Mouse (Mus musculus) midbrain, embryonic 10.5 days (tissue): Measurements from ENCODE around the gene St6galnac3. TPM values are rescaled to one million over a fixed set of nuclear protein-coding genes. Genes with fewer than 3 reads are reported as not detected.

Experiments
- DNase-seq: peaks from one replicate; pipeline ENCODE4 v3.0.0-alpha.2; 2017; ENCODE audit warnings: low spot score
- H3K27ac ChIP-seq: fragments of 300-500 bp; sonication (generic); replicated peaks from 2 replicates; pipeline ENCODE4 v1.5.1; 2016; ENCODE audit warnings: mild to moderate bottlenecking
- H3K27me3 ChIP-seq: fragments of 300-500 bp; sonication (generic); 2 replicates; pipeline ENCODE4 v1.6.1; 2016; ENCODE audit warnings: low read depth, mild to moderate bottlenecking; ENCODE audit not compliant: poor library complexity, severe bottlenecking
- H3K36me3 ChIP-seq: fragments of 300-500 bp; sonication (generic); 2 replicates; pipeline ENCODE4 v1.6.1; 2016; ENCODE audit warnings: mild to moderate bottlenecking, moderate library complexity
- H3K4me1 ChIP-seq: fragments of 300-500 bp; sonication (generic); 2 replicates; pipeline ENCODE4 v1.6.1; 2016
- H3K4me3 ChIP-seq: fragments of 300-500 bp; sonication (generic); 2 replicates; pipeline ENCODE4 v1.5.1; 2016; ENCODE audit warnings: mild to moderate bottlenecking, moderate library complexity
- H3K9me3 ChIP-seq: fragments of 300-500 bp; sonication (generic); replicated peaks from 2 replicates; pipeline ENCODE4 v1.6.1; 2016; ENCODE audit warnings: mild to moderate bottlenecking
- WGBS: fragments of 180-500 bp; shearing (Covaris S2); methylation state at CpG from one replicate; pipeline ENCODE4 v1.1.7; 2016; 5-methylcytosine and 5-hydroxymethylcytosine counted together
- polyA plus RNA-seq: library from polyadenylated mRNA; unstranded; fragments of >200 nt; fragmentation: Nextera tagmentation; extraction: Ambion mirVana; gene quantifications from 2 replicates; pipeline ENCODE4 v1.2.1, GENCODE M21; 2016

The St6galnac3 gene
- polyA plus RNA-seq, 1 experiment from 2014 or later, result 33.6 TPM

DNA sequence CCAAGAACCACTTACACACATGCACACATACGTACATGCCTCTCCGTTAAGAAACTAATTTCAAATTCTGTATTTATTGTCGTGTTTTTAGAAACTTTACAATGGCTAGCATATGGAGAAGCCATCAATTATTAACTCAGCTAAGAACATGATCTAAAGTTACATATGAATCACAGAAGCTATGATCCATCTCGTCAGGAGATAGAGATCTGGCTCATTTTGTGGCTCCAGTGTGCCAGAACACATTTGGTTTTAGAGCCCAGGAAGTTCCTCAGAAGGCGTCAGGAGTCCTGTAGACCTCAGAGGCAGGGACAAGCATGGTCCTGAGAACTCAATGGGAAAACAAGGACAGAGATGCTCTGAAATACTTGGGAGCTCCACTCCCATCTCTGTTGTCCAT is 98.7 kb downstream of the St6galnac3 start:
- 91% methylated on average over 5 of the region's 5 CpGs for WGBS
- H3K4me3 ChIP-seq, result no peak overlapping the region
- DNase-seq, result no peak
- H3K4me1 ChIP-seq, result peaks cover 4% of the 10 kb centered on the region; the same call in 1 of the 2 replicates
- no peaks in the 10 kb centered on the region for H3K36me3 ChIP-seq
- H3K27ac ChIP-seq, result no peak overlapping the region
- H3K27me3 ChIP-seq, result no peaks in the 10 kb centered on the region
- no peaks in the 10 kb centered on the region for H3K9me3 ChIP-seq

DNA sequence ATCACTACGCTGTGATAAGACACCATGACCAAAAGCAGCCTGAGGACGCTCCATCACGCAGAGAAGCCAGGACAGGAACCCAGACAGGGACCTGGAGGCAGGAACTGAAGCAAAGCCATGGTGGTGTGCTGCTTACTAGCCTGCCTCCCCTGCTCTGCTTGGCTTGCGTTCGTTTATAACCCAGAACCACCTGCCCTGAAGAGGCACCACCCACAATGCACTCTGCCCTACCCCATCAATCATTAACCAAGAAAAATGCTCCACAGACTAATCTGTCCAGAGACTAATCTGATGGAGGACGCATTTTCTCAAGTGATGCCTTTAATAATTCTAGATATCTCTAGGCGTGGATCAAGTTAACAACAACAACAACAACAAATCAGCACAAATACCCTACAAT is 106.0 kb downstream of the St6galnac3 start:
- WGBS, result 94% methylated on average over 7 of the region's 7 CpGs
- Histone ChIP-seq H3K4me1 (peaks cover 16% of the 10 kb centered on the region), H3K9me3 (no peaks in the 10 kb centered on the region), H3K36me3 (0 out of 2 replicates have a peak, but pooled peaks cover 6% of the 10 kb centered on the region), H3K4me3 (no peak overlapping the region), H3K27ac (no peak overlapping the region), H3K27me3 (no peaks in the 10 kb centered on the region)
- DNase-seq, result no peak

DNA sequence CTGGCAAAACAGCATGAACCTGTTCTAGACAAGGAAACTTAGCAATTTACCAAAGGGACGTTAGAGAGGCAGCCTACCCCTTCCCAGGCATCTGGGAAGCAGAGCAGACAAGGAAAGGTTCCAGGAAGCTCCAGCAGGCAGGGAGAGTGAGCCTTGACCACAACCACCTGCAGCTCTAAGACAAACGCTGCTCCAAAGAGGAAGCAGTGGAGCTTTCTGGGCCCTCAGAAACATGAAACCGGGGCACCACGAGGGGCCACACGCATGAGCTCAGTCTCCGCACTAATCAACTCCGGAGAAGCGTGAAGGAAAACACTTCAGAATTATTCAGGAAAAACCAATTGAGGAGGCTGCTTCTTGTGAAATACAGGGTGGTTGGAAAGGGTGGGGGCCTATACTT is 108.1 kb downstream of the St6galnac3 start:
- Histone ChIP-seq H3K27ac (peak overlapping the region; percentile 23; the same call in 1 of the 2 replicates), H3K27me3 (no peaks in the 10 kb centered on the region), H3K9me3 (no peaks in the 10 kb centered on the region), H3K4me1 (peaks cover 16% of the 10 kb centered on the region), H3K4me3 (no peak overlapping the region), H3K36me3 (0 out of 2 replicates have a peak, but pooled peaks cover 6% of the 10 kb centered on the region)
- 53% methylated on average over 8 of the region's 8 CpGs for WGBS
- no peak for DNase-seq

DNA sequence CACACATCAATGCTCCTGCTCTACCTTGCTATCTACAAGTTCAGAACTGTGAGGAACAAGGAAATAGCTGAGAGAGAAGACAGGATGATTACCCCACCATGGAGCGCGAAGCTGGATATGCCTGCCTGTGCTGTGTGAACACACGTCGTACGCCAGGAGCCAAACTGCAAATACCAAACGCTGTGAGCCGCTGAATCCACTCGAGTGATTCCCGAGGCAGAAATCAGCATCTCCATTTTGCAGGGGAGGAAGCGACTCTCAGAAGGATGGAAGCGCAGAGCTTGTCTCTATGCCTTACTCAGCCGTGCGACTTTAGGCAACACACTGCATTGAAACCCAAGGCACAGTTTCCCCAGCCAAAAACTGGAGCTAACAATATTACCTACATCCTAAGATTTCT is 114.7 kb downstream of the St6galnac3 start:
- H3K9me3 ChIP-seq, result no peaks in the 10 kb centered on the region
- WGBS, result 93% methylated on average over 13 of the region's 13 CpGs
- peaks cover 9% of the 10 kb centered on the region for H3K4me1 ChIP-seq
- H3K36me3 ChIP-seq, result no peaks in the 10 kb centered on the region
- H3K27me3 ChIP-seq, result no peaks in the 10 kb centered on the region
- H3K27ac ChIP-seq, result no peak overlapping the region
- H3K4me3 ChIP-seq, result no peak overlapping the region
- no peak for DNase-seq

DNA sequence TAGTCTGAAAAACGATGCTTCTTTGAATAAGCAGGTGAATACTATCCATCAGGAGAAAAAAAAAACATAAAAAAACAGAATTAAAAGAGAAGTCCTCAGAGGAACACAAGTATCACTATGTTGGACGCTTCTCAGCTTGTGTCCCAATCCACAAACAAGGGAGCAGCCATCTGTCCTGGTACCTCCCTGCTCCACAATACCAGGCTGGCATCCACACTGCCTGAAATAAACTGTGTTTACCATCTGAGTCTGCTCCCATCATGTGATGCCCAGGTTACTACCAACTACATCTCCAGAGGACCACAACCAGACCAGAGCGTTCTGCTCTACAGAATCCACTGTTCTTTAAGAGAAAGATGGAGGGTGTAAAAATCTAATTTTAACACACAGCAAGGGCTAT is 118.6 kb downstream of the St6galnac3 start:
- H3K4me1 ChIP-seq, result peaks cover 14% of the 10 kb centered on the region
- WGBS, result 92% methylated on average over 3 of the region's 3 CpGs
- DNase-seq, result no peak
- H3K36me3 ChIP-seq, result no peaks in the 10 kb centered on the region
- no peak overlapping the region for H3K4me3 ChIP-seq
- H3K27ac ChIP-seq, result no peak overlapping the region
- H3K27me3 ChIP-seq, result no peaks in the 10 kb centered on the region
- H3K9me3 ChIP-seq, result no peaks in the 10 kb centered on the region

DNA sequence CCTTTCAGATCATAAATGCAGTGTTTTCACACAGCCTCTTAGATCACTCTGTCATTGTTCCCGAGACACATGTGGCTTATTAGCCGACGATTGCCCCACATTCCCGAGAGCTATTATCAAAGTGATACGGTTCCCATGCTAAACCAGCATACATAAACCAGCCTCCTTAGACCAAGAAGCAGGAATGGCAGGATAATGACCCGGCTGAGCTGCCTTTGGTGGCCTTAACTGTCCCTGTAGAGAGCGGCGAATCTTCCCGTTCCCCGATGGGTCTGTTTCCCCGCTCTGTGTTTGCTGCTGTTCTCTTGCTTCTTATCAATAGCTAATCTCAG is 119.2 kb downstream of the St6galnac3 start:
- Histone ChIP-seq H3K4me1 (peaks cover 14% of the 10 kb centered on the region), H3K27ac (peak overlapping the region; percentile 63), H3K36me3 (no peaks in the 10 kb centered on the region), H3K27me3 (no peaks in the 10 kb centered on the region), H3K9me3 (no peaks in the 10 kb centered on the region), H3K4me3 (no peak overlapping the region)
- 87% methylated on average over 11 of the region's 11 CpGs for WGBS
- DNase-seq, result no peak

DNA sequence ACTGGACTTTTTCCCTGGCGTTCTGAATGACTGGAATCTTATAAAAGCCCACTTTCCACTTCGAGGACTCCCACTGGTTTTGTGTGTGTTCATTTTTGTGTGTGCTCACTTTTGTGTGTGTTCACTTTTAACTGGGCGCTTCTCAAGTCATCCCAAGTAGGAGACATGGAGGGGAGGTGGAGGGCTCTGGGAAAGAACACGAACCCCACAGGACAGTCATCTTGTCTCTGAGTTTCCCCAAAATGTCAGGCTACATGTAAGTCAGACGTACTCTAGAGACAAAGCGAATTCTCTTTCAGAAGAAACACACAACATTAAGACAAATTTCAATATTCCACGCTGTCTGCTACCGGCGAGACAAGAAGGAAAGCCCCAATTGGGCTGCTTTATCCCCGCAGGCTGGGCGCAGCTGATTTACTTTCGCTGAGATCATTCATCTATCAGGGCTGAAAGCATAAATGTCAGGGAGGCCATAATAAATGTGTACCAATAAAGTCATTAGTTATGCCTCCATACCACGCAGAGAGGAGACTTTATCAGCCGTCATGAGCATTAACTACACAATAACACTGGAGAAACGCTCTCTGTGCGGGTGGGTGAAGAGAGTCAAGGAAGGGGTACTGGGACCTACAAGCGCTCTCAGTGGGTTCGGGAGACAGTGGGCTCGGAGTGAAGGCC is 119.7 kb downstream of the St6galnac3 start:
- 91% methylated on average over 19 of the region's 19 CpGs for WGBS
- DNase-seq, result no peak
- peaks cover 14% of the 10 kb centered on the region for H3K4me1 ChIP-seq
- H3K36me3 ChIP-seq, result no peaks in the 10 kb centered on the region
- H3K9me3 ChIP-seq, result no peaks in the 10 kb centered on the region
- no peak overlapping the region for H3K4me3 ChIP-seq
- no peaks in the 10 kb centered on the region for H3K27me3 ChIP-seq
- peak overlapping the region; percentile 63 for H3K27ac ChIP-seq

DNA sequence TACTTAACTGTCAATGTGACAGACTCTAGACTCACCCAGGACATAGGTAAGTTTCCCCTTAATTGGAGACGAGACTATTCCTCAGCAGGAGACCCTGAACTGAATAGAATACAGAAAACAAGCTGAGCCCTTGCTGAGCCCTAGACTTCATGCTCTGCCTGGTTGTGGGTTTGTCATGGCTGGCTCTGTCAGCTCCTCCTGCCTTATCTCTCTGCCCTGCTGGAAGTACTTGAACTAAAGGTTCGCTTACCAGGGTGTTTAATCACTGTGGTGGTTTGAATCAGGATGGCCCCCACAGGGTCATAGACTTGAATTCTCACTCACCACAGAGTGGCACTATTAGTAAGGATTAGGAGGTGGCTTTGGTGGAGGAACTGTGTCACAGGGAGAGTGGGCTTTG is 125.8 kb downstream of the St6galnac3 start:
- whole genome bisulfite sequencing, result 74% methylated on average over 2 of the region's 2 CpGs
- Histone ChIP-seq H3K4me3 (no peak overlapping the region), H3K4me1 (peaks cover 10% of the 10 kb centered on the region), H3K36me3 (no peaks in the 10 kb centered on the region), H3K9me3 (no peaks in the 10 kb centered on the region), H3K27ac (no peak overlapping the region), H3K27me3 (no peaks in the 10 kb centered on the region)
- no peak for DNase-seq

DNA sequence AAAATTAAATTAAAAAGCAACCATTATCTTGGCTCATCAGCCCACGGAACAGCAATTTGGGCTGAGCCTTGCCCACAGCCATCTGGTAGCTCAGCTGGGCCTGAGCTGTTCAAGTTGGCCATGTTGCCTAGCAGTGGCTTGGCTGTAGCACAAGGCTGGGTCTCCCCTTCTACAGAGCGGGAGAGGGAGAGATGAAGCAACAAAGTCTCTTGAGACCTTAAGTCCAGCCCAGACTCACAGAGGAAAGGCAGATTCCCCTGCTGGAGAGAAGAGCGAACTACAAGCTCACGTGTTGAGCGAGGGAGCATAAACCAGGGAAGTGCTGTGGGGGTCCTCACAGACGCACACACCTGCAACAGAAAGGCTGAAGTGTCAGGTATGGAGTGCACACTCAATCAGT is 126.3 kb downstream of the St6galnac3 start:
- WGBS, result 88% methylated on average over 6 of the region's 6 CpGs
- DNase-seq, result no peak

DNA sequence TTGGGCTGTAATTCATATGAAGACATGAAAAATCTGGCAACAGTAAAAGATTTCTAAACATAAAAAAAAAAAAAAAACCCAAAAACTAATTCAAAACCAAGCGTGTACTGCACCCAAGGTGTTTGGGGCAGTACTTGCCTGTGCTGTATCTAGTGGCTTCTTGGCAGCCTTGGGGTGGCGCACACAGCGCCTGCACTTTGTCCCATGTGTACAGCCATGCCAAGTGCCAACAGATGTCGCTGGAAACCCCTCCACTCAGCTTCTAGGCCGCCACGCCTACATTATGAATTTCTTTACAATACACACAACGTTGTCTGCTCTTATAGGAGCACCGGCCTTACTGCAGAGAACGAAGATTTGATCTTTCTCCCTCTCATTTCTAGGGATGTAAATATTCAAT is 130.4 kb downstream of the St6galnac3 start:
- WGBS, result 92% methylated on average over 9 of the region's 9 CpGs
- H3K4me3 ChIP-seq, result no peak overlapping the region
- peaks cover 16% of the 10 kb centered on the region for H3K4me1 ChIP-seq
- no peaks in the 10 kb centered on the region for H3K9me3 ChIP-seq
- no peak overlapping the region for H3K27ac ChIP-seq
- no peaks in the 10 kb centered on the region for H3K36me3 ChIP-seq
- no peak for DNase-seq
- H3K27me3 ChIP-seq, result no peaks in the 10 kb centered on the region

More for the DNA sequence above, 126.3 kb downstream of the St6galnac3 start:
- Histone ChIP-seq H3K27ac (no peak overlapping the region), H3K4me1 (peaks cover 12% of the 10 kb centered on the region), H3K27me3 (no peaks in the 10 kb centered on the region), H3K9me3 (no peaks in the 10 kb centered on the region), H3K4me3 (no peak overlapping the region), H3K36me3 (no peaks in the 10 kb centered on the region)

DNA sequence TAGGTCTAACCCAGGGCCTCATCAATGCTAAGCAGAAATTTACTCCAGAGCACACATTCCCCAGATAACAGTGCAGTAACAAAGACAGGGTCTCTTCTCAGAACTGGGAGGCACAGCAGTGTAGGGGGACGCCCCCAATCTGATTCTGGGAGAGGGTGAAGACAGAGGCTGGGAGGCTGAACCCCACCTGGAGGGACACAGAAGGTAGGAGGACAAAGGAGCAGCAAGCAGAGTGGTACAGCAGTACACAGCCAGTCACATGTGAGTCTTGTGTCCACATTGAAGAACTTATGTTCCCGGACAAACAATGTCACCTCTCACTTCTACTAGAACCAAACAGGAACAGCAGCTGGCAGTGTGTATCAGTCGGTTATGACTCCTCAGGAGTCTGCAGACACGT is 131.0 kb downstream of the St6galnac3 start:
- no peak overlapping the region for H3K27ac ChIP-seq
- no peaks in the 10 kb centered on the region for H3K27me3 ChIP-seq

DNA sequence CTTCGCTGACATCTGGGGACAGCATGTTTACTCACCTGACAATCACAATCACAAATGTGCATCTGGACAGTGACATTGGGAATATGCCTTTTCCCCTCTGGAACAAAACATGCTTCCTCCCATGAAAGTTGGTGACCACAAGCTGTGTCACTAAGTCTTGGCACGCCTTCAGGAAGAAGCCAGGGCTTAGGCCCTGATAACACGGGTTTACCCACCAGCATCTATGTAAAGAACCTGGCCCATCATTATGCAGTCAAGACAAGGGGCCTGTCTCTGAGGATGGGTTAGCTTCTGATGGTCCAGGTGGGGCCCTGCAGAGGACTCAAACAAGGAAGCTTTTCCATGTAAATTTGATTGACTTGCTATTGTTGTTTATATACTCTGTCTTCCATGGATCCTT is 131.9 kb downstream of the St6galnac3 start:
- no peak for DNase-seq
- Histone ChIP-seq H3K4me3 (no peak overlapping the region), H3K4me1 (peaks cover 19% of the 10 kb centered on the region), H3K36me3 (no peaks in the 10 kb centered on the region), H3K9me3 (no peaks in the 10 kb centered on the region), H3K27ac (no peak overlapping the region), H3K27me3 (no peaks in the 10 kb centered on the region)
- WGBS, result 85% methylated on average over 3 of the region's 3 CpGs

More for the DNA sequence above, 131.0 kb downstream of the St6galnac3 start:
- Histone ChIP-seq H3K9me3 (no peaks in the 10 kb centered on the region), H3K36me3 (no peaks in the 10 kb centered on the region), H3K4me3 (no peak overlapping the region), H3K4me1 (peaks cover 16% of the 10 kb centered on the region)
- DNase-seq, result no peak
- WGBS, result 78% methylated on average over 4 of the region's 4 CpGs

DNA sequence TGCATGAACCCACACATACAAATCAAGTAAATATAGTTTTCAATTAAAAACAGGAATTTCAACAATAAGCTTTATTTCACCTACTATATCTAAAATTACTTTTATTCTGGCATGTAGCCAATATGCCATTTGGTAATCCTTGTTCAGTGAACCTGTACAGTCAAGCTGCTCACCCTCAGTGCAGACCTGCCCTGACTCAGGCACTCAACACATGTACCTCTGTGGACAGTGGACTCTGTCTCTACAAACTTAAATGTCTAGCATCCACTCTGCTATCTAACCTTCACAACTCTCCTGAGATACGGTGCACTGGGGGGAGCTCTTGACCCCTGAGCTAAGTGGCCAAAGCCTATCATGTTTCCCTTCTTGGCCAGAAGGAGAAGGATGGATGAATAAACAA is 137.4 kb downstream of the St6galnac3 start:
- WGBS, result 76% methylated on average over 1 of the region's 1 CpGs
- no peaks in the 10 kb centered on the region for H3K9me3 ChIP-seq

DNA sequence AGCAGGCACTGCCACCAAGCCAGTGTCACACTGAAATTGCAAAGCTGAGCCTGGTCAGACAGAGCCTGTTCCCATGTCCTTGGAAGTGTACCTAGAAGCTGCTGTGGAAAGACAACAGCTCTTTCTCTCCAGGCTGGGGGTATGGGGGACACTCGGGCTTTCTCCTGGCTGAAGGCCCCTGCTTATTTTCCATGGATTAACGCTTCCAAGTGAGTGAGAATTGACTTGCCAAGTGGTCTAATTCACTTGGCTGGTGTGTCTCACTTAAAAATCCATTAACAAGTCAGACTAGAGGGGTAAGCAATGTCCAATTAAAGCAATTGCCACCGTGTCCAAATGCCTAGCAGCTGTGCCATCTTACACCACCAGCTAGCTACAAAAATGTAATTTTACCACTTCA is 140.1 kb downstream of the St6galnac3 start:
- H3K4me1 ChIP-seq, result peaks cover 36% of the 10 kb centered on the region
- no peak overlapping the region for H3K27ac ChIP-seq
- no peak for DNase-seq
- no peaks in the 10 kb centered on the region for H3K36me3 ChIP-seq
- no peaks in the 10 kb centered on the region for H3K27me3 ChIP-seq
- WGBS, result 77% methylated on average over 3 of the region's 3 CpGs
- no peak overlapping the region for H3K4me3 ChIP-seq
- no peaks in the 10 kb centered on the region for H3K9me3 ChIP-seq

More for the DNA sequence above, 137.4 kb downstream of the St6galnac3 start:
- no peaks in the 10 kb centered on the region for H3K27me3 ChIP-seq
- no peak overlapping the region for H3K4me3 ChIP-seq
- H3K27ac ChIP-seq, result no peak overlapping the region
- H3K4me1 ChIP-seq, result peaks cover 22% of the 10 kb centered on the region
- no peak for DNase-seq
- no peaks in the 10 kb centered on the region for H3K36me3 ChIP-seq
